Mouse (Mus musculus): Measurements from ENCODE around the gene Efs.

- TF ChIP-seq POLR2A (IDR thresholded peaks at IDR 0.05; ENCODE audit: borderline replicate concordance, insufficient read depth, low read length) (no peak), CTCF (IDR thresholded peaks at IDR 0.05; ENCODE audit: borderline replicate concordance, insufficient read depth, low read depth, low read length) (no peak; the same call in 1 of the 2 replicates)
These were observed 10.2 kb upstream of the Efs start, which contains the start of gene Cmtm5 for GRCm38 (mm10) chr14:54935904-54936830.
